Mouse (Mus musculus): ENCODE results near the gene Wbp2nl. TPM values are rescaled to one million over a fixed set of nuclear protein-coding genes. Genes with fewer than 3 reads are reported as not detected.

Wbp2nl gene
- polyA plus RNA-seq, 1 experiment from 2014 or later: 0.17 TPM

DNA sequence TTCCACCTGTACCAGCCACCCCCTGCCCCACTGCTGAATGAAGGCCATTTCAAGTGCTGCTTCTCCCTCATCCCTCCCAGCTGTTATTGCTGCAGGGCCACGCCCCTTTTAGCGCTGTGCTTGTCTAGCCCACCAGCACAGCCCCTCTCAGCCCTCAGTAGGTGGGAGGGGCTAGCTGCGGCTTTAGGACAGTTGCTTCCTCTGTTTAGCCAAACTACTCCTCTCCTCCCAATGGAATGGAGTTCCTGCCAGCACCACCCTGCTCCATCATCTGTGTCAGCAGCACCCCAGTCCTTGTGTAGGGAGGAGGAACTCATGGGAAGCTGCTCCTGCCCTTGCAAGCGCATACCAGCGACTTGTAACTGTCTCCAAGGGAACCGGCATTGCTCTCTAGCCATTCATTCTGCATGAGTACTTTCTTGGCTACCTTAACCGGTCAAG lies 5.5 kb upstream of the Wbp2nl start:
- Histone ChIP-seq H3K27ac (peak overlapping the region; percentile 52; the same call in 1 of the 2 replicates), H3K27me3 (ENCODE audit: control insufficient read depth, insufficient read depth, low read length) (no peaks in the 10 kb centered on the region), H3K4me3 (replicated peaks; ENCODE audit: low read length) (no peak overlapping the region), H3K4me2 (replicated peaks) (peak overlapping the region; percentile 30), H3K36me3 (replicated peaks; ENCODE audit: control insufficient read depth, insufficient read depth) (peaks cover 47% of the 10 kb centered on the region), H3K9ac (no peak overlapping the region), H3K9me3 (ENCODE audit: control insufficient read depth, low read length) (no peaks in the 10 kb centered on the region), H3K4me1 (replicated peaks; ENCODE audit: control insufficient read depth, insufficient read depth, low read length) (peaks cover 14% of the 10 kb centered on the region; the same call in 1 of the 2 replicates)
- WGBS: 3% methylated on average over 7 of the region's 7 CpGs
- peak; percentile 80 for ATAC-seq (ENCODE audit: low FRiP score)
- peak; percentile 61 for DNase-seq (ENCODE audit: low spot score)

- DNase-seq (ENCODE audit: low spot score): peak; percentile 61
- H3K4me1 ChIP-seq (replicated peaks; ENCODE audit: control insufficient read depth, insufficient read depth, low read length): peaks cover 14% of the 10 kb centered on the region; the same call in 1 of the 2 replicates
- H3K27ac ChIP-seq: 0 out of 2 replicates have a peak overlapping the region, but pooled peaks have one; percentile 52
- peak; percentile 26; the same call in 1 of the 2 replicates for ATAC-seq (ENCODE audit: low FRiP score)
- WGBS: 39% methylated on average over 8 of the region's 8 CpGs
- no peaks in the 10 kb centered on the region for H3K9me3 ChIP-seq (ENCODE audit: control insufficient read depth, low read length)
- no peak overlapping the region for H3K4me2 ChIP-seq (replicated peaks)
- peaks cover 39% of the 10 kb centered on the region for H3K36me3 ChIP-seq (replicated peaks; ENCODE audit: control insufficient read depth, insufficient read depth)
- no peak overlapping the region for H3K4me3 ChIP-seq (replicated peaks; ENCODE audit: low read length)
- H3K9ac ChIP-seq: no peak overlapping the region
- no peaks in the 10 kb centered on the region for H3K27me3 ChIP-seq (ENCODE audit: control insufficient read depth, insufficient read depth, low read length)
These were observed 4.7 kb upstream of the Wbp2nl start for GRCm38 (mm10) chr15:82294059-82294458.

DNA sequence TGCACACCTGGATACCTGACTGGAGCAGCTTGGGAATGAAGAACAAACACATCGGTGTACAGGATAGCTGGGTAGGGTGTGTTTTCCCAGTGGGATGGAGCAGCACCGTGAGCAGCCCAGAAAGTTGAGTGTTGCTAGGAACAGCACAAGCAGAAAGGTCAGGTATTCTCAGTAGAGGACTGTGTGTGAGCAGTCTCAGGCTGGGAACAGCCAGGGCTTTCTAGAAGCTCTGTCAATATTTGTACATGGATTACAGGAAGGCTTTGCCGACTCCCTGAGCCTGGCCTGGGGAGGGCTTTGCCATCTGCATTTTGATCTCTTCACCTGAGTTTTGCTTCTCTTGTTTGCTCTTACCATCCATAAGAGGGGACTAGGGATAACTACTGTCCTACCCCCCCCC lies 8.4 kb downstream of the Wbp2nl start:
- no peaks in the 10 kb centered on the region for H3K9me3 ChIP-seq (ENCODE audit: control insufficient read depth, low read length)
- no peak for ATAC-seq (ENCODE audit: low FRiP score)
- H3K27me3 ChIP-seq (ENCODE audit: control insufficient read depth, insufficient read depth, low read length): no peaks in the 10 kb centered on the region
- no peak overlapping the region for H3K4me3 ChIP-seq (replicated peaks; ENCODE audit: low read length)
- H3K4me1 ChIP-seq (replicated peaks; ENCODE audit: control insufficient read depth, insufficient read depth, low read length): no peaks in the 10 kb centered on the region
- DNase-seq (ENCODE audit: low spot score): no peak
- no peak overlapping the region for H3K4me2 ChIP-seq (replicated peaks)
- WGBS: 75% methylated on average over 3 of the region's 3 CpGs
- H3K9ac ChIP-seq: no peak overlapping the region
- H3K27ac ChIP-seq: no peak overlapping the region
- H3K36me3 ChIP-seq (replicated peaks; ENCODE audit: control insufficient read depth, insufficient read depth): no peaks in the 10 kb centered on the region

GRCm38 (mm10) chr15:82308416-82308815 lies 9.7 kb downstream of the Wbp2nl start:
- H3K4me3 ChIP-seq (replicated peaks; ENCODE audit: low read length): no peak overlapping the region
- H3K27me3 ChIP-seq (ENCODE audit: control insufficient read depth, insufficient read depth, low read length): no peaks in the 10 kb centered on the region
- 85% methylated on average over 3 of the region's 3 CpGs for WGBS
- no peaks in the 10 kb centered on the region for H3K4me1 ChIP-seq (replicated peaks; ENCODE audit: control insufficient read depth, insufficient read depth, low read length)
- no peak overlapping the region for H3K9ac ChIP-seq
- no peaks in the 10 kb centered on the region for H3K9me3 ChIP-seq (ENCODE audit: control insufficient read depth, low read length)
- H3K27ac ChIP-seq: no peak overlapping the region
- no peak for ATAC-seq (ENCODE audit: low FRiP score)
- no peaks in the 10 kb centered on the region for H3K36me3 ChIP-seq (replicated peaks; ENCODE audit: control insufficient read depth, insufficient read depth)
- H3K4me2 ChIP-seq (replicated peaks): no peak overlapping the region
- DNase-seq (ENCODE audit: low spot score): no peak

GRCm38 (mm10) chr15:82317839-82318238 lies 19.1 kb downstream of the Wbp2nl start:
- Histone ChIP-seq H3K9ac (no peak overlapping the region), H3K36me3 (replicated peaks; ENCODE audit: control insufficient read depth, insufficient read depth) (no peaks in the 10 kb centered on the region), H3K4me1 (replicated peaks; ENCODE audit: control insufficient read depth, insufficient read depth, low read length) (no peaks in the 10 kb centered on the region), H3K4me2 (replicated peaks) (no peak overlapping the region), H3K4me3 (replicated peaks; ENCODE audit: low read length) (no peak overlapping the region), H3K27me3 (ENCODE audit: control insufficient read depth, insufficient read depth, low read length) (no peaks in the 10 kb centered on the region), H3K27ac (no peak overlapping the region), H3K9me3 (ENCODE audit: control insufficient read depth, low read length) (no peaks in the 10 kb centered on the region)
- DNase-seq (ENCODE audit: low spot score) (no peak), ATAC-seq (ENCODE audit: low FRiP score) (no peak)
- WGBS: 86% methylated on average over 6 of the region's 6 CpGs

DNA sequence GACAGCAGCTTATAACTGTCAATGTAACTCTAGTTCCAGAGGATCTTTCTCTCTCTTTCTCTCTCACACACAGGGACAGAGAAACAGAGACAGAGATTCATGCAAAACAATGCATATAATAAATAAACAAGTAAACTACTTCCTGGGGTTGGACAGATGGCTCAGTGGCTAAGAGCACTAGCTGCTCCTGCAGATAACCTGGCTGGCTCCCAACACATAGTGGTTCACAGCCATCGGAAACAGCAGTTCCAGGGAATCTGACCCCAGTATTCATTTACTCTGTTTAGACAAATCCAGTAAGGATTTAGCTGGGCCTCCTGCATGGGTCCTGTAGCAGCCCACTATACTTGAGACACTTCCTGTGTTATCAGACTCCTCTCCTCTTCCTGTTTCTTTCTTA lies 20.9 kb downstream of the Wbp2nl start:
- ATAC-seq (ENCODE audit: low FRiP score): no peak

DNA sequence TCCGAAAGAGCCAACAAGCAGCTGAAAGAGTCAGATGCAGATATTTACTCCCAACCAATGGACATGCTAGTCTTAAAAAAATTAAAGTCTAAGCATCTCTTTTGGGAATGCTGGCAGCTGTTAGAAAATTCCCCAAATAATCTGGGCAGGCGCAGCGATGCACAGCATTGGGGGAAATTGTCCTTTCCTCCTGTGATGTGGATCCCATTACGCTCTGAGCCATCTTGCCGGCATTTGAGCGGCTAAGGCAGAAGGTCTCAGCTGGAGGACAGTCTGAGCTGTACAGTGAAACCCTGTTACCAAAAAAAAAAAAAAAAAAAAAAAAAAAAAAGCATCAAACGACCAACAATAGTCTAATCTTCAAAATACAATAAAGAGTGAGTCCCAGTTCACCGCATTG lies 23.4 kb downstream of the Wbp2nl start:
- ATAC-seq (ENCODE audit: low FRiP score): no peak

More for the DNA sequence above, 20.9 kb downstream of the Wbp2nl start:
- WGBS: 80% methylated on average over 1 of the region's 1 CpGs
- no peak overlapping the region for H3K9ac ChIP-seq
- no peak for DNase-seq (ENCODE audit: low spot score)
- no peaks in the 10 kb centered on the region for H3K4me1 ChIP-seq (replicated peaks; ENCODE audit: control insufficient read depth, insufficient read depth, low read length)
- H3K4me3 ChIP-seq (replicated peaks; ENCODE audit: low read length): no peak overlapping the region
- H3K27me3 ChIP-seq (ENCODE audit: control insufficient read depth, insufficient read depth, low read length): no peaks in the 10 kb centered on the region
- no peaks in the 10 kb centered on the region for H3K36me3 ChIP-seq (replicated peaks; ENCODE audit: control insufficient read depth, insufficient read depth)
- H3K4me2 ChIP-seq (replicated peaks): no peak overlapping the region
- H3K9me3 ChIP-seq (ENCODE audit: control insufficient read depth, low read length): no peaks in the 10 kb centered on the region
- H3K27ac ChIP-seq: no peak overlapping the region

DNA sequence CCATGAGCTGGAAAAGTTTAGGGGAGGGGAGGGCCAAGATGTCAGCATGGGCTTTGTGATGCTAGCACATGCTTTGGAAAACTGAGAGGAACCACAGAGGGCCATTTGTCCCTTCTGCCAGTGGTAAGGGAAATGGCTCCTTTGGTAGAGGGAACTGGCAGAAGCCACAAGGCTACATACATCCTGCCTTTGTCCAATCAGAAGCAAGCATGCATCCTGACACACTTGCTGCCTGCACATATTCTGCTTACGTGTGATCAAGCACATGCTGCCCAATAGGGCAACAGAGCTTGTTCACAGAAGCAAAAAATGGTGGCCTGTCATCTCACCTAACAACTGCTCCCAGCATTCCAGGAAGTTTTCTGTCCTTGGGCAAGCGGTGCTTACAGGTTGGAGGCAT lies 26.6 kb downstream of the Wbp2nl start:
- DNase-seq (ENCODE audit: low spot score) (no peak), ATAC-seq (ENCODE audit: low FRiP score) (no peak)
- H3K27ac ChIP-seq: no peak overlapping the region
- no peaks in the 10 kb centered on the region for H3K27me3 ChIP-seq (ENCODE audit: control insufficient read depth, insufficient read depth, low read length)
- 71% methylated on average over 2 of the region's 2 CpGs for WGBS
- no peak overlapping the region for H3K4me2 ChIP-seq (replicated peaks)
- no peaks in the 10 kb centered on the region for H3K9me3 ChIP-seq (ENCODE audit: control insufficient read depth, low read length)
- no peak overlapping the region for H3K4me3 ChIP-seq (replicated peaks; ENCODE audit: low read length)
- H3K4me1 ChIP-seq (replicated peaks; ENCODE audit: control insufficient read depth, insufficient read depth, low read length): no peaks in the 10 kb centered on the region
- H3K9ac ChIP-seq: no peak overlapping the region
- H3K36me3 ChIP-seq (replicated peaks; ENCODE audit: control insufficient read depth, insufficient read depth): peaks cover 5% of the 10 kb centered on the region

More for the DNA sequence above, 23.4 kb downstream of the Wbp2nl start:
- H3K27me3 ChIP-seq (ENCODE audit: control insufficient read depth, insufficient read depth, low read length): no peaks in the 10 kb centered on the region
- H3K36me3 ChIP-seq (replicated peaks; ENCODE audit: control insufficient read depth, insufficient read depth): no peaks in the 10 kb centered on the region
- no peak for DNase-seq (ENCODE audit: low spot score)
- 74% methylated on average over 8 of the region's 8 CpGs for WGBS
- no peak overlapping the region for H3K27ac ChIP-seq
- no peaks in the 10 kb centered on the region for H3K4me1 ChIP-seq (replicated peaks; ENCODE audit: control insufficient read depth, insufficient read depth, low read length)
- H3K9ac ChIP-seq: no peak overlapping the region
- no peaks in the 10 kb centered on the region for H3K9me3 ChIP-seq (ENCODE audit: control insufficient read depth, low read length)
- H3K4me3 ChIP-seq (replicated peaks; ENCODE audit: low read length): no peak overlapping the region
- no peak overlapping the region for H3K4me2 ChIP-seq (replicated peaks)

- no peak for DNase-seq (ENCODE audit: low spot score)
- Histone ChIP-seq H3K4me1 (replicated peaks; ENCODE audit: control insufficient read depth, insufficient read depth, low read length) (peaks cover 11% of the 10 kb centered on the region), H3K27me3 (ENCODE audit: control insufficient read depth, insufficient read depth, low read length) (peaks cover 7% of the 10 kb centered on the region), H3K9me3 (ENCODE audit: control insufficient read depth, low read length) (no peaks in the 10 kb centered on the region), H3K9ac (no peak overlapping the region), H3K4me3 (replicated peaks; ENCODE audit: low read length) (no peak overlapping the region), H3K27ac (no peak overlapping the region), H3K4me2 (replicated peaks) (no peak overlapping the region), H3K36me3 (replicated peaks; ENCODE audit: control insufficient read depth, insufficient read depth) (peaks cover 16% of the 10 kb centered on the region)
- no peak for ATAC-seq (ENCODE audit: low FRiP score)
- WGBS: 96% methylated on average over 4 of the region's 4 CpGs
These were observed 36.4 kb downstream of the Wbp2nl start for GRCm38 (mm10) chr15:82335194-82335593.

GRCm38 (mm10) chr15:82336629-82337028 lies 37.9 kb downstream of the Wbp2nl start:
- no peak overlapping the region for H3K4me3 ChIP-seq (replicated peaks; ENCODE audit: low read length)
- ATAC-seq (ENCODE audit: low FRiP score) (no peak), DNase-seq (ENCODE audit: low spot score) (no peak)
- peaks cover 18% of the 10 kb centered on the region for H3K27me3 ChIP-seq (ENCODE audit: control insufficient read depth, insufficient read depth, low read length)
- no peaks in the 10 kb centered on the region for H3K9me3 ChIP-seq (ENCODE audit: control insufficient read depth, low read length)
- H3K4me1 ChIP-seq (replicated peaks; ENCODE audit: control insufficient read depth, insufficient read depth, low read length): peaks cover 14% of the 10 kb centered on the region
- no peak overlapping the region for H3K27ac ChIP-seq
- H3K4me2 ChIP-seq (replicated peaks): no peak overlapping the region
- peaks cover 16% of the 10 kb centered on the region for H3K36me3 ChIP-seq (replicated peaks; ENCODE audit: control insufficient read depth, insufficient read depth)
- no peak overlapping the region for H3K9ac ChIP-seq
- WGBS: 60% methylated on average over 12 of the region's 12 CpGs

All from hindbrain, embryonic 14.5 days (tissue).